Mouse (Mus musculus): Measurements from ENCODE around the gene Tekt5.

The Tekt5 gene

GRCm38 (mm10) chr16:10379531-10379930, 15.8 kb downstream of the Tekt5 start:
- no peak for DNase-seq (ENCODE audit: low read depth)

GRCm38 (mm10) chr16:10377286-10377685, 18.0 kb downstream of the Tekt5 start:
- no peak for DNase-seq (ENCODE audit: low read depth)

GRCm38 (mm10) chr16:10374254-10375011, 20.9 kb downstream of the Tekt5 start:
- DNase-seq (ENCODE audit: low read depth): no peak

- no peak for DNase-seq (ENCODE audit: low read depth)
Measured at GRCm38 (mm10) chr16:10372372-10372771, 22.9 kb downstream of the Tekt5 start.

- no peak for DNase-seq (ENCODE audit: low read depth)
Measured at GRCm38 (mm10) chr16:10369996-10370395, 25.3 kb downstream of the Tekt5 start.

- DNase-seq (ENCODE audit: low read depth): no peak
Measured at GRCm38 (mm10) chr16:10369468-10369934, 25.8 kb downstream of the Tekt5 start.

GRCm38 (mm10) chr16:10366240-10367217, 28.8 kb downstream of the Tekt5 start:
- DNase-seq (ENCODE audit: low read depth): no peak

GRCm38 (mm10) chr16:10365796-10366195, 29.5 kb downstream of the Tekt5 start:
- DNase-seq (ENCODE audit: low read depth): no peak

- DNase-seq (ENCODE audit: low read depth): no peak
Measured at GRCm38 (mm10) chr16:10363061-10363460, 32.2 kb downstream of the Tekt5 start.

GRCm38 (mm10) chr16:10359241-10359640, 36.0 kb downstream of the Tekt5 start:
- no peak for DNase-seq (ENCODE audit: low read depth)

- DNase-seq (ENCODE audit: low read depth): no peak
Measured at GRCm38 (mm10) chr16:10358010-10358934, 37.0 kb downstream of the Tekt5 start.

GRCm38 (mm10) chr16:10355004-10355403, 40.3 kb downstream of the Tekt5 start:
- no peak for DNase-seq (ENCODE audit: low read depth)

GRCm38 (mm10) chr16:10351050-10351636, 44.1 kb downstream of the Tekt5 start:
- no peak for DNase-seq (ENCODE audit: low read depth)

- DNase-seq (ENCODE audit: low read depth): no peak
Measured at GRCm38 (mm10) chr16:10349876-10350275, 45.4 kb downstream of the Tekt5 start.

- DNase-seq (ENCODE audit: low read depth): no peak
Measured at GRCm38 (mm10) chr16:10349436-10349835, 45.9 kb downstream of the Tekt5 start.

- DNase-seq (ENCODE audit: low read depth): no peak
Measured at GRCm38 (mm10) chr16:10347551-10347950, 47.7 kb downstream of the Tekt5 start.

GRCm38 (mm10) chr16:10341110-10341509, 54.2 kb downstream of the Tekt5 start:
- DNase-seq (ENCODE audit: low read depth): no peak

GRCm38 (mm10) chr16:10339930-10340329, 55.4 kb downstream of the Tekt5 start:
- DNase-seq (ENCODE audit: low read depth): no peak

- DNase-seq (ENCODE audit: low read depth): no peak
Measured at GRCm38 (mm10) chr16:10338601-10339000, 56.7 kb downstream of the Tekt5 start.

GRCm38 (mm10) chr16:10337422-10338197, 57.7 kb downstream of the Tekt5 start:
- no peak for DNase-seq (ENCODE audit: low read depth)

All from 416B (cell line).